Mouse (Mus musculus): ENCODE data around the gene Cacna2d4.

DNA sequence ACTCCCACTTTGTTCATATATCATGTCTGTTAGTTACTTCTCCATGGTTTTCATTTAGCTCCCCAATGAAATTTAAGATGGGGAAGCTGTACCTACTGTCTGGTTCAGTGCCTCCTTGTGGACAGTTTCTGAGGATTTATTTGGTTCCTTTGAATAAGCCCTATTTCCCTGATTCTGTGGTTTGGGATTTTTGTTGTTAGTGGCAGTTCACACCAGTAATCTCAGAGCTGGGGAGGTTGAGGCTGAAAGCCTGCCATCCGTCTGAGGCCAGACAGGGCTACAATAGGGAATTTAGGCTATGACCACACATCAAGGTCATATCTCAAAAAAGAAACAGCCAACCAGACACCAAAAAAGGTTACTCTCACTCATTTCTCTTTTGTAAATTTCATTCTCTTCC lies 142.3 kb downstream of the Cacna2d4 start:
- TF ChIP-seq POLR2A (IDR thresholded peaks at IDR 0.05; ENCODE audit: borderline replicate concordance, low read depth, low read length) (no peak), CTCF (IDR thresholded peaks at IDR 0.05; ENCODE audit: low read depth, low read length) (no peak)
